Mouse (Mus musculus) embryo, embryonic 11.5 days (tissue): ENCODE measurements at regions not wholly inside any gene's neighbourhood (a gene's known extent, or its start where the extent isn't known, plus 50 kb on each side); places are given as distances from the start of the nearest gene placed in this dataset.
A peak's percentile ranks its signal among the peaks of the same experiment; 100 is the strongest.
"Not testable (repeated sequence)": the region's sequence is repeated elsewhere in the genome, so short reads cannot be mapped to it uniquely, and the experiment has no call there.

Experiments used
- DNase-seq: peaks from one replicate; pipeline ENCODE4 v3.0.0-alpha.2; 2012; ENCODE audit warnings: low read depth, low spot score

GRCm38 (mm10) chr6:73676979-73677378, 207.5 kb upstream of the 4931417E11Rik start:
- DNase-seq = no peak

GRCm38 (mm10) chr6:73669401-73669800, 199.9 kb upstream of the 4931417E11Rik start:
- peak; percentile 16 for DNase-seq

GRCm38 (mm10) chr6:73658988-73659387, 189.5 kb upstream of the 4931417E11Rik start:
- DNase-seq = no peak

- no peak for DNase-seq
Measured at GRCm38 (mm10) chr6:73645378-73645777, 175.9 kb upstream of the 4931417E11Rik start.

GRCm38 (mm10) chr6:73644778-73645267, 175.4 kb upstream of the 4931417E11Rik start:
- DNase-seq = no peak

GRCm38 (mm10) chr6:73628600-73628999, 159.1 kb upstream of the 4931417E11Rik start:
- DNase-seq = no peak

- DNase-seq = no peak
Measured at GRCm38 (mm10) chr6:73626451-73626850, 157.0 kb upstream of the 4931417E11Rik start.

GRCm38 (mm10) chr6:73624211-73624610, 154.7 kb upstream of the 4931417E11Rik start:
- no peak for DNase-seq

GRCm38 (mm10) chr6:73621839-73622426, 152.5 kb upstream of the 4931417E11Rik start:
- no peak for DNase-seq

- no peak for DNase-seq
Measured at GRCm38 (mm10) chr6:73612266-73612665, 142.8 kb upstream of the 4931417E11Rik start.

GRCm38 (mm10) chr6:73611839-73612238, 142.4 kb upstream of the 4931417E11Rik start:
- DNase-seq = no peak

GRCm38 (mm10) chr6:73610048-73610624, 140.7 kb upstream of the 4931417E11Rik start:
- peak; percentile 24 for DNase-seq

- DNase-seq = no peak
Measured at GRCm38 (mm10) chr6:73587686-73588085, 118.2 kb upstream of the 4931417E11Rik start.

- no peak for DNase-seq
Measured at GRCm38 (mm10) chr6:73576708-73577107, 107.2 kb upstream of the 4931417E11Rik start.

- no peak for DNase-seq
Measured at GRCm38 (mm10) chr6:73560000-73560399, 90.5 kb upstream of the 4931417E11Rik start.

- DNase-seq = no peak
Measured at GRCm38 (mm10) chr6:73530559-73530958, 61.1 kb upstream of the 4931417E11Rik start.

GRCm38 (mm10) chr6:73530098-73530497, 60.6 kb upstream of the 4931417E11Rik start:
- no peak for DNase-seq

- no peak for DNase-seq
Measured at GRCm38 (mm10) chr6:73523658-73524057, 54.2 kb upstream of the 4931417E11Rik start.

GRCm38 (mm10) chr6:73519894-73520293, 50.4 kb upstream of the 4931417E11Rik start:
- DNase-seq = not testable (repeated sequence)
